Mouse (Mus musculus) thymus, adult 2 months (tissue): ENCODE results near the gene Ch25h.

Experiments
- CTCF ChIP-seq: fragments of 200-500 bp; IDR thresholded peaks from 2 replicates; pipeline ENCODE4 v1.5.1; 2012; ENCODE audit warnings: mild to moderate bottlenecking, control low read depth, low read length, moderate library complexity, borderline replicate concordance; ENCODE audit not compliant: control insufficient read depth, poor library complexity, insufficient read depth; ENCODE audit errors: extremely low read depth
- POLR2A ChIP-seq: fragments of 200-500 bp; IDR thresholded peaks from 2 replicates; pipeline ENCODE4 v1.6.1; 2012; ENCODE audit warnings: mild to moderate bottlenecking, low read length, control low read depth, moderate library complexity; ENCODE audit not compliant: control insufficient read depth, poor library complexity, insufficient read depth; ENCODE audit errors: extremely low read depth

DNA sequence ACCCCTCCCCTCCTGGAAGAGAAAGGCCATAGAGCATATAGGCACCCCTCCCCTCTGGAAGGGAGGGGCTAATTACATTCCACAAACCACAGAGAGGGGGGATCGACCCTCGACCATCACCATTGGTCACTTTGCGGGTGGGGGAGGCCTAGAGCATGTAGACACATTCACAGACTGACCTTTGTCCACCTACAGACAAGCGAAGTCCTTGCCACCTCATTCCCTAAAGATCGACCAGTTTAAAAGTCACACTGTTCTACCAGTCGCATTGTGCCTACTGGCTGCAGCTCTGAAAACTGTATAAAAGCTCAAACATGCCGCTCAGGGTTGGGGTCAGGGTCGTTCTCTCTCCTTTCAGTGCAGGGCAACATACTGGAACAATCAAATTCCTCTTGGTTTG, 36.6 kb upstream of the Ch25h start:
- TF ChIP-seq CTCF, result no peak
- TF ChIP-seq POLR2A, result no peak
